Mouse (Mus musculus): Measurements from ENCODE around the gene Rdh1.

DNA sequence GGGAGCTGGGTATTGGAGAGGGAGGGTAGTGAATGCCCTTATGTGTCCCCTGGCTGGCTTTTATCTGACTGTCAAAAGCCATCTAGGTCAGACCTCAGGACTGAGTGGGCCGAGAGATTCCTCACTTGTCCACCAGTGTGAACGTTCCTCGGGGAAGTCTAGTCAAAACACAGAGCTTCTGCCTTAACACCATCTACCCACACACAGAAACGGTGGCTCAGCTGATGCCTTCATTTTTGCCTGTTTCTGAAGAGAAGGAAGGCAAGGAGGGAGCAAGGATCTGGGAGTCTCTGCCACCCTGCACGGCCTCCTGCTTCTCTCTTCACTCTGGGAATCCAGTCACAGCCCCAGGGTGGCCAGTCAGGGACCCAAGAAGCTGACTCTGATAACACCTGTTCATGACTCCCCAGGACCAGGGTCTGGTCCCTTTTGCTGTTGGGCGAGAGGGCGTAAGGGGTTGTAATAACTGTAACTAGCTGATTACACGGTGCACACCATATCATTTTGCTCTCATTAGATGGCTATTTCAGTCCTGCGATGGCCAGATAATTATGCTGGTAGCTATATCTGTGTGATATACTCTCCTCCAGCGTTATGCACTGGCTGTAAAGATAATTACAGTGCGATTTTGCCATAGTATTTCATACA is 29.1 kb upstream of the Rdh1 start:
- TF ChIP-seq CTCF (IDR thresholded peaks at IDR 0.05; ENCODE audit: control insufficient read depth, insufficient read depth, insufficient replicate concordance, low read depth, low read length), result no peak
- TF ChIP-seq POLR2A (IDR thresholded peaks at IDR 0.05; ENCODE audit: control insufficient read depth, low read depth, low read length), result no peak
